Mouse (Mus musculus) spleen, adult 18-20 months (tissue): ENCODE measurements around the gene Adprhl1.

ENCODE experiments used
- DNase-seq, 2 experiments: peaks; one replicate each; pipeline ENCODE4 v3.0.0; 2022; ENCODE audit warnings: mixed read lengths in 2 of 2

Adprhl1 gene

GRCm38 (mm10) chr8:13254019-13254418 is at the start of gene Adprhl1:
Gene Adprhl1, minus strand, starts transcription at chr8:13254162.
- peak in 1 of 2 experiments; percentile 45 for DNase-seq

GRCm38 (mm10) chr8:13301036-13301435 is 47.1 kb upstream of the Adprhl1 start:
- no peak for DNase-seq

GRCm38 (mm10) chr8:13299571-13299970 is 45.6 kb upstream of the Adprhl1 start:
- DNase-seq = no peak

GRCm38 (mm10) chr8:13293677-13294470 is 39.9 kb upstream of the Adprhl1 start:
- DNase-seq = no peak

- peak; percentile 47 to 72 for DNase-seq
These were observed 38.4 kb upstream of the Adprhl1 start for GRCm38 (mm10) chr8:13292364-13292763.

- DNase-seq = no peak
These were observed 34.7 kb upstream of the Adprhl1 start for GRCm38 (mm10) chr8:13288646-13289045.

GRCm38 (mm10) chr8:13287692-13288623 is 34.0 kb upstream of the Adprhl1 start, which contains the start of the genes Dcun1d2 and Tmco3:
Gene Dcun1d2, minus strand, starts transcription at chr8:13288131.
Gene Tmco3, plus strand, starts transcription at chr8:13288190.
- peak; percentile 93 to 95 for DNase-seq

- DNase-seq = peak; percentile 73 to 78
These were observed 33.3 kb upstream of the Adprhl1 start for GRCm38 (mm10) chr8:13287304-13287691.

GRCm38 (mm10) chr8:13283200-13283599 is 29.2 kb upstream of the Adprhl1 start:
- no peak for DNase-seq

- DNase-seq = no peak
These were observed 23.0 kb upstream of the Adprhl1 start for GRCm38 (mm10) chr8:13276941-13277447.

- DNase-seq = no peak
These were observed 18.9 kb upstream of the Adprhl1 start for GRCm38 (mm10) chr8:13272834-13273233.

GRCm38 (mm10) chr8:13267566-13267965 is 13.6 kb upstream of the Adprhl1 start:
- no peak for DNase-seq

- no peak for DNase-seq
These were observed 9.4 kb upstream of the Adprhl1 start for GRCm38 (mm10) chr8:13263376-13263775.

GRCm38 (mm10) chr8:13253413-13253812 is 549 bp downstream of the Adprhl1 start:
- no peak for DNase-seq

- DNase-seq = no peak
These were observed 1.1 kb downstream of the Adprhl1 start for GRCm38 (mm10) chr8:13252837-13253236.

GRCm38 (mm10) chr8:13244343-13244880 is 9.6 kb downstream of the Adprhl1 start:
- DNase-seq = no peak

GRCm38 (mm10) chr8:13242985-13243870 is 10.7 kb downstream of the Adprhl1 start:
- DNase-seq = no peak

- DNase-seq = no peak
These were observed 13.3 kb downstream of the Adprhl1 start for GRCm38 (mm10) chr8:13240691-13241090.

- no peak for DNase-seq
These were observed 13.9 kb downstream of the Adprhl1 start for GRCm38 (mm10) chr8:13240055-13240454.

GRCm38 (mm10) chr8:13234803-13235202 is 19.2 kb downstream of the Adprhl1 start:
- no peak for DNase-seq

- no peak for DNase-seq
These were observed 23.5 kb downstream of the Adprhl1 start for GRCm38 (mm10) chr8:13230471-13230870.

GRCm38 (mm10) chr8:13229802-13230201 is 24.2 kb downstream of the Adprhl1 start:
- DNase-seq = no peak
